19 mouse cellular contexts compared by ENCODE assay signal in the genomic region with DNA sequence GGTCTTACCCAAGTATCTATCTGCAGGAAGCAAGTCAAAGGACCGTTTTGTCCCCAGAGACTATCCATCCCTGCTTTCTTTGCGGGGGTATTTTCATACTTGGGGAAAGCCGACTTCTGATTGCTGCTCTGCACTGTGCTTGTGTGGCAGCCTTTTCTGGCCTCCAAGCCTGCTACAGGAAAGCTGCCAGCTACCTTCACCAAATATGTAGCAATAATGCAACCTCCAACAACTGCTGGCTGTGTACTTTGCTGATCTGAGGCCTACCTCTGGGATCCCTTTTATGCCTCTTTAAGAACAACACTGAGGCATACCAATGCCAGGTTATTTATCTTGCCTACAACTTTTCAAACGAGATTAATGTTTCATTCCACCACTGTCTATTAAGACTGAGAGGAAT.
"Had no signal": no experiment of that assay in that cellular context is flagged by ENCODE, and none has a peak within 500 bp of the region (broad histone marks: within the 10 kb centered on the region; RNA-seq: fewer than 3 reads in every experiment).

No protein-coding gene starts in this region.

- H3K4me3 ChIP-seq: midbrain, embryonic 10.5 days; midbrain, embryonic 12.5 days; myocyte; neural tube, embryonic 13.5 days; neural tube, embryonic 15.5 days had no signal

- DNase-seq: lung, adult 18-20 months; lung, embryonic 14.5 days; lung, postnatal 10 days; lung, postnatal 4 days; midbrain, embryonic 14.5 days; retina, postnatal 1 day; right cerebral cortex, adult 18-20 months; right cerebral cortex, postnatal 25 days; right cerebral cortex, postnatal 4 days; spleen, adult 18-20 months; thymus, adult 18-20 months; thymus, postnatal 14 days; thymus, postnatal 36 days had no signal

- ATAC-seq: midbrain, embryonic 16.5 days had no signal

- H3K36me3 ChIP-seq: midbrain, embryonic 10.5 days; midbrain, embryonic 12.5 days; neural tube, embryonic 13.5 days; neural tube, embryonic 15.5 days had no signal

- H3K27ac ChIP-seq: midbrain, embryonic 10.5 days; midbrain, embryonic 12.5 days; neural tube, embryonic 13.5 days; neural tube, embryonic 15.5 days had no signal

- H3K9me3 ChIP-seq: midbrain, embryonic 10.5 days; midbrain, embryonic 12.5 days; neural tube, embryonic 13.5 days; neural tube, embryonic 15.5 days had no signal

- H3K4me1 ChIP-seq: midbrain, embryonic 12.5 days had no signal

- H3K4me2 ChIP-seq: lung, embryonic 14.5 days; midbrain, embryonic 12.5 days; neural tube, embryonic 13.5 days; neural tube, embryonic 15.5 days had no signal

- H3K9ac ChIP-seq: lung, embryonic 14.5 days; midbrain, embryonic 12.5 days; neural tube, embryonic 13.5 days; neural tube, embryonic 15.5 days had no signal

- H3K27me3 ChIP-seq: midbrain, embryonic 12.5 days; neural tube, embryonic 13.5 days; neural tube, embryonic 15.5 days had no signal
